Mouse (Mus musculus) brain, embryonic 18.5 days (tissue): Measurements from ENCODE around the gene Mtcl1.

Experiments used
- DNase-seq: peaks from one replicate; pipeline ENCODE4 v3.0.0-alpha.2; 2012; ENCODE audit warnings: low read depth, low spot score

Gene Mtcl1

DNA sequence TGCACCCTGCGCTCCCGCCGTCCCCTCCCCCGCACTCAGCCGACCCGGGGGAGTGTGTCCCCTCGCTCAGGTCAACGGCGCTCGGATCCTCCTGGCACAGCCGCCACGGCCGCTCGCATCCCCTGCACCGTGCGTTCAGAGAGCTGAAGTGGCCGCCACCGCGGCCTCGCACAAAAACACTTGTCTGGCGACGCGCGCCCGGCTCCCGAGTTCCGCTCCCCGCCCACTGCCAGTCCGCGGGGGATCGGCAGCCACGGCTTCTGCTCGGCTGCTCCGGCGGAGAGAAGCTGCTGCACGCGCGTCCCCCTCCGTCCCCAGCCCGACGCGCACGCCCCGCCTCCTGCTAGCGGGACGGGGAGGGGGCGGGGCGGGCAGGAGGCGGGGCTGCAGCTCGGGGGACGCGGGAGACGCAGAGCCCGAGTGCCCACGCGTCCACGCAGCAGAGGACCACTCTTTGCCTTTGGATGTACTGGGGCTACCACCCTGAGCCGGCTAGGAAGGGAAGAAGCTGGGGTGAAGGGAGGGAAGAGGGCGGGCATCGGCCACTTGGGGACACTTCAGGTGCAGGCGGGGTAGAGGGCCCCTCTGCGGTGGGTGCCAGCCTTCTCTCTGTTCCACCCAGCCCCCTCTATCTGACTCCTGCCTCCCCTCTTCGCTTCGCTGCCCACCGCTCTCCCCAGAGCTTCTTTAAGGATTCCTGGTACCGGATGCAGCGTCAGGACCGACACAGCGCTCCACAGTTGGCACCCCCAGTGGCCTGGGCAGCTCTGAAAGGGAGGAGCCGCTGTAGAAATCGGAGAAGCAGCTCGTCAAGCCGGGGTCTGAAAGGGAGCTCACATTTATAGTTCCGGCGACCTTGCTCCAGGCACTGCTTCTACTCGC is at the start of gene Mtcl1:
Mtcl1 (minus strand) TSS at position 291 of the 882 bp plus-strand sequence.
- peak; percentile 78 for DNase-seq

DNA sequence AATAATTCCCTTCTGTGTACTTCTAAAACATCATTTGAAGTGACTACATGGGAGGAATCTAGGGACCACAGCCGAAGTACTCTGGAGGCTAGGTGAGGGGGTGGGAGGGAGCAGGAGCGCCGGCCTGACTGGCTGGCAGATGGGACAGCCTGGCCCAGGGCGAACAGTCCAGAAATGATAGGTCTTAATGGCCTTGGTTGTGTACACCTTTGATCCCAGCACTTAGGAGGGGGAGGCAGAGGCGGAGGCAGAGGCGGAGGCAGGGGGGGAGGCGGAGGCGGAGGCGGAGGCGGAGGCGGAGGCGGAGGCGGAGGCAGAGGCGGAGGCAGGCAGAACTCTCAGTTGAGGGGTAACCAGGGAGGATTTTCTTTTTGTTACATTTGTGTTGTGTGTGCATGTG is 49.0 kb upstream of the Mtcl1 start:
- DNase-seq: no peak

DNA sequence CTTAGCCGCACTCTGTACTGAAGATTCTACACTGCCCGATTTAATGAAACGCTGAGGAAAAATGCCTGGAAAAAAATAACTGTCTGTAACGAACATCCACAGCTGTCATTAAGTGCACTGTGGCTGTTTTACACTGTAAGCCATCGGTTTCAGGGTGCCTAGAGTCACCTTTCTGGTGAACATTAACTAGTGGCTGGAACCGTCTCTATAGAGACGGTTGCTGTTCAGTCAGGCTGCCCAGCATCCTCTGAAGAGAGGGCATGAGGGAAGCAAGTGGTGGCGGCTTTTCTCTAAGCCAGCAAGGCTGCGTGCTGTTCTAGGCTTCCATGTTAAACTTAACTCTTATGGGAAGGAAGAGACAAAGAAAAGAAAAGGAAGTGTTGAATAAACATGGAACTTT is 47.0 kb upstream of the Mtcl1 start:
- no peak for DNase-seq

DNA sequence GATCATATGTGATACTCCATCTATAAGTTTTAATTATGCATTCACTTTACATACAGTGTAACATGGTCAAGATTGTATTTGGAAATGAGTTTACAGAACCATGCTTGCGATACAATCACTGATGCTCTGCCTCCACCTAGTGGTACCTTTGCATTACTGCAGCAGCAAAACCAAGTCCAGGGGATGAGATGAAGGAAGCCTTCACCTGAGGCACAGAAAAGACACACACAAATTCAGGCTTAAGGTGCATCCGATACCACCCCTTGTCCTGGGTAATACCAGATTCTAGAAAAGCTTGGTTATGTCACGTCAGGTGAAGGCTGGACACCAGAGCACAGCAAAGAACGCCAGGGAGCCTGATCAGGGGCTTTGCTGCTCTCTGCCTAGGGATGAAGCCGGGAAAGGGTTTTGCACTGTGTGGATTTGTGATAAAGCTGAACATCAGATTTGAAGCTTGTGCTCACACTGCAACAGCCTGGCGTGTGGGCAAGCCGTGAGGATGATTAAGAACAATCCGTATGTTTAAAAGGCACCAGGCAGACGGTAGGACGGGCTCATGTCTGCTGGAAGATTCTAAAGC is 40.6 kb upstream of the Mtcl1 start:
- DNase-seq: no peak

DNA sequence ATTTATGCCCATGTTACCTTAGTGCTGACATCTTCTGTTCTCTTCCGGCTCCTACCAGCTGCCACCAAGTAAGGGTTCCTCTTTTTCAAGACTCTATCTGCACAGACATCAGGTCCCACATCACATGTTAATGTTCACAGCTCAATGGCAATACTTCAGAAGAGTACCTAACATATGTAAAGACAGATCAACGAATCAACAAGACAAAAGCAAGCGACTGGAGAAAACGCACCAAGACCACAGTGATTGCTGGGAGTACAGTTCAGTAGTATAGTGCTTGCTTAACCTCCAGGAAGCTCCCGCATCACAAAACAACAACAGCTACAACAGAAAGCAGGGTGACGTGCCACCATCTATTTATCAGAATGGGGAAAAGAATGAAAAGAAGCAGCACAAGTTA is 37.0 kb upstream of the Mtcl1 start:
- no peak for DNase-seq

DNA sequence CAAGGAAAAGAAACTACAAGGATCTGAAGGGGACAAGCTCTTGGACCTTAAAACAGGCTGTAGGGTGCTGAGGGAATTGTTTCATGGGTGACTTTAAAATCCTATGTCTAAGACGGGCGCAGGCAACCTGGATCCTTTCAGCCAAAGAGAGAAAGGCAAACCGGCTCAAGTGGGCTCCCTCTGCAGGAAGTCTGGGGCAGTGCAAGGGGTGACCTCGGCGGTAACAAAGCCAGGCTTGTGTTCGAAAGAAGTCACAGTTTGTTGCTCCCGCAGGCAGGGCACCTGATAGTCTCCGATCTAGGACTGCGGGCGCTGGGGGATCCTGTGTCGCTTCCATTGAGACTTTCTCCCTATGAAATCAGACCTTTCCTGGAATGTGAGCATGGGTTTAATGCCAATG is 36.2 kb upstream of the Mtcl1 start:
- no peak for DNase-seq

DNA sequence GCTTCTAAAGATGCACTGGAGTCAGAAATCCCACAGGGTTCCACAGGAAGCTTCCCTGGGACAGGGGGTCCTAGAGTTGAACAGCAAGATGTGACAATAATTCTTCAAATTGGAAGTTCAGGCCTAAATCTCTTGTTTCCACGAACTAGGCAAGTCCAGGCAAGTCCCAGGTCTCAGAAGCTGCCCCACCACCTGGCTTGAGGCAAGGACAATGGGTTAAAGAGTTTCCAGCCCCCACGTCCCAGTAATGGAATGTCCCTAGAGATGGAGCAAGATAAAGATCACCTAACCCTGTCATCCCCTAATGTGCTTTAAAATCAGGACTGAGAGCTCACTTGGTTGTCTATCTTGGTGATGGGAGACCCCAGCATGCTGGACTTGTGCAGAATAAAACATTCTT is 35.4 kb upstream of the Mtcl1 start:
- DNase-seq: no peak

DNA sequence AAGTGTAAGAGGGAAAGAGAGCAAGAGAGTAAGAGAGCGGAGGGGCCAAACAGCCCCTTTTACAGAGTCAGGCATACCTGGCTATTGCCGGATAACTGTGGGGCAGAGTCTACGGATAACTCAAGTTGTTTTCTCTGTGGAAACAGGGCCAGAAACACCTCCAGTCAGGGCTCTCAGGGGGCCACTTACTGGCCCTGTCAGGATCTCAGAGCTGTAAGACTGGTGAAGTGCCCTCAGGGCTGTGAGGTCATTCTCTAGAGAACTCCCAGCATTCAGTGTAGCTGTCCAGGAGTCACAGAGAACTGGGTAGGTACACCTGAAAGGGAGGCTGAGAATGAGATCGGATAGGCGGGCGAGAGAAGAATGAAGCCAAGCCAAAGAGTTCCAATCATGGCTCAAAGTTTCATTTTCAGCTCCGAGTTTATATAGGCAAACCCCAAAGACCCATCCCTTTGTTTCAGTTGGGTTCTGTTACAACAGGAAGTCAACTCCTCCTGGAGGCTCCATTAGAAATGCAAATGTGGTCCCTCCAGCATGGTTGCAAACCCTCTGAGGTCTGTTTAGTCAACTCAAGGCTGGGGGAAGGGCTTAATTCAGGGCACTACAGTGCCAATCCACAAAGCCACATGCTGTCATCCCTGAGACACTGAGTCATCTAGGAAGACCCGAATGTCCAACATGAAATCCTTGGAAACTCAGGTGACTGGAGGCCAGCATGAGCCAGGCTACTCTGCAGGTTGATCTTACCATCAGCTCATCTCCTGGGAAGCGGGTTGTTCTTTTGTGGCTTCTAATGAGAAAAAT is 34.3 kb upstream of the Mtcl1 start:
- no peak for DNase-seq

DNA sequence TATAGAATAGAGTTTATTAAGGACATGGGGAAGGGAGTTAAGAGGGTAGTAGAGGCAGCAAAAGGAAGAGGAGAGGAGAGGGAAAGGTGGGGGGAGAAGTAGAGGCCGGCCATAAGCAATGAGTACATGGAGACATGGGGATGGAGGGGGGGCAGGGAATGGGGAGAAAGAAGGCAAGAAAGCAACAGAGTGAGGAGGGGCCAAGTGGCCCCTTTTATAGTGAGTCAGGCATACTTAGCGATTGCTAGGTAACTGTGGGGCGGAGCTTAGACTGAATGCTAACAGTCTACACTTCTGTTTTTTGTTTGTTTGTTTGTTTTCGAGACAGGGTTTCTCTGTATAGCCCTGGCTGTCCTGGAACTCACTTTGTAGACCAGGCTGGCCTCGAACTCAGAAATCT is 31.7 kb upstream of the Mtcl1 start:
- no peak for DNase-seq

DNA sequence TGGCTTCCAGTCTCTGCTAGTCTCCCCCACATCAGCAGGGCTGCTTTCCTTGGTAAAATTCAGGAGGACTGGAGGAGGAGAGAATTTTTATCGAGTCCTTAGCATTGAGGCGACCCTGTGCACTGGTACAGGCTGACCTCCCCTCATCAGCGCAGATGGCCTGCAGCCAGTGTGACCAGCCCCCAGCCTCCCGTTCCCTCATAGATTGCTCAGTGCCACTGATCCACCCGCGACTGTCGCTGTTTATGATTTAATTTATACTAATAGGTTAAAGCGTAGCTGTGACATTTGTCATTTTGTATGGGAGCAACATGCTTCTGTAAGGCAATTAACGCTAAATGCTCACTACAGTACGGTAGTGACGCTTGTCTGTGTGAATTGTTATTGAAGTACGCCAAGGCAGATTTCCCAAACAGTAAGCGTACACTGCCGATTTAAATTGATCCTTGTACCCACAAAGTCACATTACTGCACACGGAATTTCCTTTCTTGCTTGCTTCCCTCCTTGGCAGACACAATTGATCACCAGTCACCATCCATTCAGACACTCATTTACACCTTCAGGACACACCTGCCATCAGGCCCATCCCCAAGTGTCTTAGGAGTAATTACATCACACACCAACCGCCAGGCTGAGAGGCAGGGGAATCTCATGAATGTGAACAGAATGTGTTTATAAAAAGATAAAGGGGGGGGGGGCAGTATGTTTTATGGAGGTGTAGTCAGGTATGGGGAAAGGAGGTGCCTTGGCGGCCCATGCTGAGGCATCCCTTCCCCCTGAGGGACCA is 31.1 kb upstream of the Mtcl1 start:
- DNase-seq: no peak

DNA sequence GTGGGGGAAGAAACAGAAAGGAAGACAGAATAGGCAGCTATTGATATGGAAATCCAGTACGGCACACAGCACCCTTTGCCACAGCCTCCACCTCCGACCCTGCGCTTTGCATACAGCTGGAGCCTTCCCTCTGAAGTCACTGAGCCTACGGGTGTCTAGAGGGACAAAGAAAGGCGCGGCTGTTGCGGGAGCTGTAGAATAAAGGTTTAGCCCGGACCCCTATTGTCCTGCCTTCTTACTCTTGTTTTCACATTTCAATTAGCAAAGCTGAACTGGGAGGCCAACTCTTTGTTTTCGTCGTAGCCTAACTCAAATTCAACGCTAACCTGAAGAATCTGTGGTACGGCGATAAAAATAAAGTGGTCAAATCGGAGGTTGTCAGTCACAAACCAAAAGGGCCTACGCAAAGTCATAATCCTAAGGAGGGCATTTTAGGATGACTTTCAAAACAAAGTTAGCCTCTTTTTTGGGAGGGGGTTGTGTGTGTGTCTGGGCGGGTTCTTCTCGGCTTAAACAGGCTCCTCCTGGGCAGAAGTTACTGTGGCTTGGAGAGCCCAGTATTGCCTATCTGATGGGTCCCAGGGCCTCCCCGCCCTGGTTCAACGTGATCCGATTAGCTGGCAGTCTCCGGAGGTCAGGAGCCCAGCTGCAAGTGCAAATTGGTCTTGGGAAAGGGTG is 30.4 kb upstream of the Mtcl1 start:
- no peak for DNase-seq

DNA sequence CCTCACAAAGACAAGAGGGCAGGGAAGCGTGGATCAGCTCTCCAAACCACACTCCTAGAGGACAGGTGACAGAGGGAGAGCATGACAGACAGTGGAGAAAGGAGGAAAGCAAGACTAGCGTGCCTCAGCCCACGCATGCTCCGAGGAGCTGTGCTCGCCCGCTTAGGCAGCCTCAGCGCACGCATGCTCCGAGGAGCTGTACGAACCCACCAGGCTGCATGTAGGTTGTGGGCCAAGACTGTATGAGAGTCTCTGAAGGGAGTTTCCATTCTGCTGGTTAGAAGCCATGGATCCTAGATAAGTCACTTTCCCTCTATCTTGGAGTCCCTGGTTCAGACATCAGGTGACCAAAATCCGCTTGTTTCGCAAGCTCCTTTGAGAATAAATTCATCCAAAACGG is 29.8 kb upstream of the Mtcl1 start:
- DNase-seq: peak; percentile 64

DNA sequence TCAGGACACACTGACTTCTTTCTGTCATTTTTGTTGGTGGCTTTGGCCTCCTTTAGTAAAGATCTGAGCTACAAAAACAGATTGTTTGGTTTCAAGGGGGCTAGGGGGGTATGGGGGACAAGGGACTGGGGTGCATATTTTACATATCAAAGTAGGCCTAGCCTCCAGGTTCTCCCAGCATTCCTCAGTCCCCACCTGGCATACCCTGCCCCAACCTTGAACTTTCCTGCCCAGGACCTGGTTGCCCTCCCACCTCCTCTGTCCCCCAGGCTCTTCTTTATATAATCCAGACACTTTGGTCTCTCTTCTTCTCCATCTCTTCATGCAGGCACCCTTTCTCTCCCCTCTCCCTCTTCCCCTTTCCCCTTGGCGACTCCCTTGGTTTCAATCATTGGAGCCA is 23.7 kb upstream of the Mtcl1 start:
- DNase-seq: no peak

DNA sequence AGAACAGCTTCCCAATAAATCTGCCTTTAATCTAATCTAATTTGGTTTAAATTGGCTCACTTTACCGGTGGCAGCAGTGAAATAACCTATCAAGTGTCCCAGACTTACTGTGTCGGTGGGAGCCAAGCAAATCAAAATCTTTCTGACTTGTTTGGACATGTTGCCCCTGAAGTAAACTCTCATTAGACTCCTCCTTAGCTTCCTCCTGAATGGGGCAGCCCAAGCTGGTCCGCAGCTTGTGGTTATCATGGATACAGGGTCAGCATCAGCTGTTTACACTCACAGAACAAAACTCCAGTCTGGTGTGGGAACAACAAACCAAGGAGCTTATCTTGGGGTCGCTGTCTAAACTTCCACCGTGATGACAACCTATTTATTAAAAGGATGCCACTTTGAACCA is 22.2 kb upstream of the Mtcl1 start:
- DNase-seq: no peak

DNA sequence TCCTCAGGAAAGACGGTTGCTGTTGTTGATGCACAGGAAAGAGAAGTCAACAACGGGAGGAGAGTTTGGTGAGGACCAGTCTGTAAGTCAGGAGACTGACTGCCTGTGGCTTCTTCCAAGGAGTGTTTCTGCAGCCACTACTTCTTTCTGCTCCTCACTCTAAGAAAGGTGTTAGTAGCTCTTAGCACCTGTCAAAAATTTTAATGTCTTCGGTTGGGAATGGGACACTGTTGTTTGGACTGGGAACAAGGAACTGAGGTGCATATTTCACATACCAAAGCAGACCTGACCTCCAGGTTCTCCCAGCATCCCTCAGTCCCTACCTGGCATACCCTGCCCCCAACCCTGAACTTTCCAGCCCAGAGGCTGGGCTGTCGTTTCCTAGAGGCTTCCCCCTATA is 21.7 kb upstream of the Mtcl1 start:
- no peak for DNase-seq

DNA sequence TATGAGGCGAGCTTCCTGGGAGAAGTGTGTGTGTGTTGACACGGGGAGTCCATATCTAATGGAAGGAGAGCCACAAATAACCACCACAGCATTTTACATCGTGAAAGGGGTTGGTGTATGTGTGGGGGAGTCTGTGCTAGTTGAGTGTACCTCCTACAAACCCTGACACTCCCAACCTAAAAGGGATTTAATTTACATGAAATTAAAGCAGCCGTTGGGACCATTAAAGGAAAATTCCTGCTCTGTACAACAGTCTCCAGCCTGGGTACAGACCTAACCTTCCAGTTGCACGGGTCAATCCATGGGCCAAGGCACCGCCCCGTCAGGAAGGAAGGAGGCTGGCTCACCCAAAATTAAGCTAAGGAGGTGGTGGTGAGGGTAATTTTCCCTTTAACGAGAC is 20.5 kb upstream of the Mtcl1 start:
- no peak for DNase-seq

DNA sequence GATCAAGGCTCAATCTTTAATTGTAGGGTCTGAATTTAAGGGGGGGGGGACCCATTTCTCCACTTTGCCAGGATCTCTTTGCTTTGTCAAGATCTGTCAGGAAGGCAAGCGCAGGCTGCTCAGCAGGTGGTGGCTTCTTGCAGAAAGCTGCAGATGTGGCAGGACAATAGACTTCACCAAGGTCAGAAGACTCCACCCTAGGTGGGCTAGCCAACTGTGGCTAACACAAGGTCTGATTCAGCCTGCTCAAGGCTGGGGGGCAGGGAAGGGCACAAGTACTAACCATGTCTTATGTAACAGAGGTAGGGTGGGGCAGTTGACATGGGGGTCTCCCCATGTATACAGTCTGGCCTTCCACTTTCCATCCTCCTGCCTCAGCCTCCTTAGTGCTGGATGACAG is 7.7 kb upstream of the Mtcl1 start:
- DNase-seq: no peak

DNA sequence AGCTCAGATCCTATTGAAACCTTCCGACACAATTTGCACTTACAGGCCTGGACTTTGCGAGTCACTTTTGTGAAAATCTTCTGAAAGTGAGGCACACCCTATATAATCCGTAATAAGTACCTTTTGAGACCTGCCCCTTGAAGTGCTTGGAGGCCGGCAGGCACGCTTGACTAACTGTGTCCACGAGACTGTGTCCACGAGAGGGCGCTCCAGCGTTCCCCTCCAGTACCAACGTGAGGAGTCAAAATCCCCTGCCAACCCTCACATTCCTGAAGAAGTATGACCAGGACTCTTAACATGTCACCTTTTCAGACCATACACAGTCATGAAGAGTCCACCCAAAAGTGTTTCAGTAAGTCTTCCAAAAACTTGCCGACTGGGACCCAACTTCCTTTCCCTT is 1.6 kb upstream of the Mtcl1 start:
- no peak for DNase-seq

DNA sequence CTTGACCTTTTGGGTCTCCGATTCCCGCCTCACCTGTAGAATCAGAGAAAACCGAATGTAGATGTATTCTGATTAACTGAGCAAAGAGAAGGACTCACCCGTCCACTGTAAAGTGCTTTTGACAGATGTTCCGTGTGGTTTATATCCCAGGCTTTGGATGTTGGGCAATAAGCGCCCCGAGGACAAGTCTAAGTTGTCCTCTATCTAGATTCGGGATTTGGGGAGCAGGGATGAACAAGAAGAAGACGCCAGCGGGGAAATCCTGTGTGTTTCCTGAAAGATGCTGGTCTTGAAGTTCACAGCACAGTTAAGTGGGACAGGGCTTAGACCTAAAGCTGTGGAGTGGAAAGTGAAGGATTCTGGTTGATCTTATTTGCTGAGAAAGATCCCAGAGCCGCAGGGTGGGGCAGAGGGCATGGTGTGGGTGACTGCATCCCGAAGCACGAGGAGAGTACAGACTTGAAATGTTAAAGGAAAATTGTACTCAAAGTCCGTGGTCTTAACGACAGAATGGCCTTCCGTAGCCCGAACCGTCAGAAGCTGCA is 1.0 kb upstream of the Mtcl1 start:
- no peak for DNase-seq

DNA sequence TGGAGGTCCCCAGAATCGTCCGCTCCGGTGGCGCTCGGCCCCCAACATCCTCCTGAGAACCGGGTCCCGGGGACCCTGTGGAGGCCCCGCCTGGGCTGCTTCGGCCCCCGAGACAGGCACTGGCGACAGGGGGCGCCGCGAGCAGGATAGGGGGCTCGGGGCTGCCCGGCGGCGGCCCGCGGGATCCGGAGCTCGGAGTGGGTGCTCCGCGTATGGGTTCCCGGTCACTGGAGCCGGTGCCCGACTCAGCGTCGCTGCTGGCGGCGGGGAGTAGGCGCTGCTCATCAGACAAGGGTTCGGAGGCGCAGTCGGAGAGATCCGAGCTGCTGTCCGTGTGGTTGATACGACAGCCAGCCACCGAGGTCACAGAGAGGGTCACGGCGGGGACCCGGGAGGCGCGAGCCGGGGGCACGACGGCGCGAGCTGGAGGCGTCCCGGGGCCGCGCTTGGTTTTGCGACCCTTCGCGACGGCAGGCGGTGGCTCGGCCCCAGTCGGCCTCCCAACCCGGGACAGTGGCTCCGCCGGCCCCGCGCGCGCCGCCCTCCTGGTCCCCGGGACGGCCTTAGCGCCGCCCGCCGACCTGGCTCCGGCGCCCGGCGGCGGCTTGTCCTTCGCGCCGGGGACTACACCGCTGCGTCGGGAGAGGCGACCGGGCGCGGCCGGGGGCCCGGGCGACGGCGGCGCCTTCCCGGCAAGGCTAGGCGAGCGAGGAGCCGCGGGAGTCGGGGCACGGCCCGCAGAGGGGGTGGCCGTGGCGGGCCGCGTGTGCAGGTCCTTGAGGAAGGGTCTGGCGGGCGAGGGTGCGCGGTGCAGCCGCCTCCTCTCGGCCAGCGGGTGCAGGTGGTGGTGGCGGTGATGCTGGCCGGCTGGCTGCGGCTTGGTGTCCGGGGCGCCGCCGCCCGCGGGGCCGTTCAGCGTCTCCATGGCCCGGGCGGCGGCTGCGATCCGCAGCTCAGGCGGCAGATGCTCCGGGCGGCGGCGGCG is 837 bp downstream of the Mtcl1 start:
- DNase-seq: no peak
